Mouse (Mus musculus) liver, adult 2 months (tissue): Measurements from ENCODE around the gene Zfp454.

Source experiments
- CTCF ChIP-seq: fragments of 200-500 bp; IDR thresholded peaks from 2 replicates; pipeline ENCODE4 v1.5.1; 2011; ENCODE audit warnings: low read depth, low read length, control low read depth
- POLR2A ChIP-seq: fragments of 200-500 bp; IDR thresholded peaks from 2 replicates; pipeline ENCODE4 v1.6.1; 2011; ENCODE audit warnings: low read length, control low read depth; ENCODE audit not compliant: insufficient read depth; ENCODE audit errors: extremely low read depth

GRCm38 (mm10) chr11:50878641-50879040 is 8.8 kb downstream of the Zfp454 start:
- TF ChIP-seq CTCF (no peak), POLR2A (no peak)
